Mouse (Mus musculus) CH12.LX (cell line): ENCODE data around the gene Trip4. TPM values are rescaled to one million over a fixed set of nuclear protein-coding genes. Genes with fewer than 3 reads are reported as not detected.
A peak's percentile ranks its signal among the peaks of the same experiment; 100 is the strongest.

ENCODE experiments used
- DNase-seq: peaks from one replicate; pipeline ENCODE4 v3.0.0-alpha.2; 2013; ENCODE audit errors: extremely low read depth
- H3K27ac ChIP-seq: 2 replicates; pipeline ENCODE4 v1.5.1; 2012; ENCODE audit warnings: low read depth, mild to moderate bottlenecking, control low read depth, moderate library complexity; ENCODE audit not compliant: insufficient read depth
- H3K27me3 ChIP-seq: replicated peaks from 2 replicates; pipeline ENCODE3; 2012; ENCODE audit warnings: inconsistent platforms
- H3K36me3 ChIP-seq, 2 experiments: replicated peaks in 1 of 2; 2 replicates each; pipeline versions ENCODE3 to v1.6.1; 2012; ENCODE audit warnings: inconsistent platforms in 1 of 2, low read length in 1 of 2, mild to moderate bottlenecking in 1 of 2, mixed read lengths in 1 of 2, moderate library complexity in 1 of 2; ENCODE audit not compliant: control insufficient read depth in 1 of 2, insufficient read depth in 1 of 2
- H3K4me1 ChIP-seq, 2 experiments: 2 replicates each; pipeline ENCODE4 v1.6.1; 2012; ENCODE audit warnings: inconsistent platforms in 1 of 2, moderate library complexity in 1 of 2; ENCODE audit not compliant: insufficient read depth in 2 of 2, control insufficient read depth in 1 of 2
- H3K4me2 ChIP-seq: 2 replicates; pipeline ENCODE4 v1.6.1; 2012; ENCODE audit warnings: low read depth, mild to moderate bottlenecking, control low read depth; ENCODE audit not compliant: poor library complexity, insufficient read depth, severe bottlenecking
- H3K4me3 ChIP-seq, 3 experiments: fragments of 150-350 bp in 1 of 3; sonication (generic) in 1 of 3; replicated peaks in 1 of 3; 2 replicates each; pipeline versions ENCODE3 to v1.5.1; 2011 to 2012; ENCODE audit warnings: low read depth in 2 of 3, low read length in 2 of 3, mild to moderate bottlenecking in 2 of 3, moderate library complexity in 2 of 3, control low read depth in 1 of 3, improper control_type of control experiment in 1 of 3, inconsistent platforms in 1 of 3, mixed read lengths in 1 of 3; ENCODE audit not compliant: poor library complexity in 1 of 3
- H3K79me2 ChIP-seq: replicated peaks from 2 replicates; pipeline ENCODE4 v1.6.1; 2012; ENCODE audit warnings: mild to moderate bottlenecking, moderate library complexity; ENCODE audit not compliant: control insufficient read depth, poor library complexity, insufficient read depth, severe bottlenecking; ENCODE audit errors: extremely low read depth
- H3K9ac ChIP-seq: 2 replicates; pipeline ENCODE4 v1.6.1; 2012; ENCODE audit warnings: low read depth, mild to moderate bottlenecking, control low read depth, moderate library complexity; ENCODE audit not compliant: insufficient read depth
- H3K9me3 ChIP-seq: replicated peaks from 2 replicates; pipeline ENCODE3; 2012; ENCODE audit warnings: low read length, inconsistent platforms, mixed read lengths
- CTCF ChIP-seq, 2 experiments: IDR thresholded peaks in 1 of 2; conservative IDR thresholded peaks in 1 of 2; 2 replicates each; pipeline ENCODE4 v1.5.1; 2011 to 2012; ENCODE audit warnings: low read depth in 2 of 2, low read length in 2 of 2, improper control_type of control experiment in 1 of 2, inconsistent platforms in 1 of 2, mild to moderate bottlenecking in 1 of 2, moderate library complexity in 1 of 2
- EP300 ChIP-seq: IDR thresholded peaks from 2 replicates; pipeline ENCODE4 v1.6.1; 2011; ENCODE audit warnings: low read length, improper control_type of control experiment
- JUN ChIP-seq: IDR thresholded peaks from 2 replicates; pipeline ENCODE4 v1.6.1; 2011; ENCODE audit warnings: low read depth, mild to moderate bottlenecking, low read length, improper control_type of control experiment, moderate library complexity; ENCODE audit not compliant: insufficient read depth
- JUND ChIP-seq: conservative IDR thresholded peaks from 2 replicates; pipeline ENCODE4 v1.6.1; 2011; ENCODE audit warnings: low read depth, low read length, improper control_type of control experiment
- MAX ChIP-seq: IDR thresholded peaks from 2 replicates; pipeline ENCODE4 v1.6.1; 2011; ENCODE audit warnings: low read length, improper control_type of control experiment
- MAZ ChIP-seq: IDR thresholded peaks from 2 replicates; pipeline ENCODE4 v1.6.1; 2012; ENCODE audit warnings: low read depth, mild to moderate bottlenecking, inconsistent platforms, low read length, improper control_type of control experiment, moderate library complexity
- NRF1 ChIP-seq: IDR thresholded peaks from 2 replicates; pipeline ENCODE4 v1.6.1; 2014; ENCODE audit warnings: low read depth, mild to moderate bottlenecking, inconsistent platforms, low read length, improper control_type of control experiment, moderate library complexity
- POLR2AphosphoS2 ChIP-seq: IDR thresholded peaks from 2 replicates; pipeline ENCODE4 v1.6.1; 2011; ENCODE audit warnings: low read depth, low read length, improper control_type of control experiment
- RAD21 ChIP-seq: IDR thresholded peaks from 2 replicates; pipeline ENCODE4 v1.6.1; 2011; ENCODE audit warnings: low read depth, mild to moderate bottlenecking, low read length, improper control_type of control experiment, moderate library complexity
- RCOR1 ChIP-seq: conservative IDR thresholded peaks from 2 replicates; pipeline ENCODE4 v1.6.1; 2012; ENCODE audit warnings: low read depth, mild to moderate bottlenecking, inconsistent platforms, low read length, improper control_type of control experiment
- SMC3 ChIP-seq: IDR thresholded peaks from 2 replicates; pipeline ENCODE4 v1.6.1; 2011; ENCODE audit warnings: low read depth, low read length, improper control_type of control experiment
- TCF12 ChIP-seq: IDR thresholded peaks from 2 replicates; pipeline ENCODE4 v1.6.1; 2014; ENCODE audit warnings: low read depth, mild to moderate bottlenecking, inconsistent platforms, low read length, improper control_type of control experiment
- USF1 ChIP-seq: IDR thresholded peaks from 2 replicates; pipeline ENCODE4 v1.6.1; 2014; ENCODE audit warnings: low read depth, mild to moderate bottlenecking, inconsistent platforms, low read length, improper control_type of control experiment
- USF2 ChIP-seq: conservative IDR thresholded peaks from 2 replicates; pipeline ENCODE4 v1.6.1; 2011; ENCODE audit warnings: low read depth, low read length, improper control_type of control experiment
- ZMIZ1 ChIP-seq: IDR thresholded peaks from 2 replicates; pipeline ENCODE4 v1.6.1; 2012; ENCODE audit warnings: low read depth, mild to moderate bottlenecking, inconsistent platforms, low read length, improper control_type of control experiment
- dilution Hi-C: fragments of 300-500 bp; cut with MboI; formaldehyde crosslinking; loops from 2 replicates; pipeline ENCODE4 v1.14.3; 2020; ENCODE audit warnings: low sequenced_read_pairs; ENCODE audit not compliant: extremely low pct_unique_long_range_greater_than_20kb, extremely low pct_ligation_motif_present
- in situ Hi-C: fragments of 300-500 bp; cut with MboI; formaldehyde crosslinking; loops from 3 replicates; pipeline ENCODE4 v1.14.3; 2019; ENCODE audit warnings: low sequenced_read_pairs, low pct_ligation_motif_present, low pct_unique_long_range_greater_than_20kb, mixed read lengths
- polyA plus RNA-seq: library from polyadenylated mRNA; unstranded; fragments of >175 nt; gene quantifications from 2 replicates; pipeline ENCODE4 v1.2.1, GENCODE M21; 2012; ENCODE audit warnings: low read depth; ENCODE audit not compliant: insufficient read length
- total RNA-seq, 2 experiments: library from RNA; depleted of rRNA; stranded (reverse); fragments of 300-350 nt in 1 of 2; fragments of >200 nt in 1 of 2; gene quantifications; 2 replicates each; pipeline ENCODE4 v1.2.3; 2012 to 2014

Gene Trip4
- total and polyA plus RNA-seq, 3 experiments: 12.0 to 15.4 (median 14.4) TPM

- Histone ChIP-seq H3K9ac (no peak overlapping the region), H3K4me1 (no peaks in the 10 kb centered on the region), H3K27ac (no peak overlapping the region), H3K79me2 (no peaks in the 10 kb centered on the region), H3K9me3 (no peaks in the 10 kb centered on the region), H3K4me2 (no peak overlapping the region), H3K4me3 (no peak overlapping the region), H3K36me3 (peaks cover 27 to 53% of the 10 kb centered on the region in 2 experiments), H3K27me3 (no peaks in the 10 kb centered on the region)
- TF ChIP-seq RCOR1: no peak
- no peak for TF ChIP-seq MAZ
- no peak for TF ChIP-seq NRF1
- TF ChIP-seq RAD21: no peak
- TF ChIP-seq CTCF (conservative IDR thresholded peaks at IDR 0.05 in 1 of 2, IDR thresholded peaks at IDR 0.05 in 1 of 2; ENCODE audit: low read depth in 2 of 2, low read length in 2 of 2): no peak
- no peak for TF ChIP-seq USF2
- no peak for TF ChIP-seq JUND
- no peak for TF ChIP-seq JUN
- no peak for TF ChIP-seq MAX
- dilution Hi-C loops: no loop called here
- DNase-seq: no peak
- in situ Hi-C loops: no loop called here
These were observed 48.9 kb downstream of the Trip4 start for GRCm38 (mm10) chr9:65859656-65860055.

DNA sequence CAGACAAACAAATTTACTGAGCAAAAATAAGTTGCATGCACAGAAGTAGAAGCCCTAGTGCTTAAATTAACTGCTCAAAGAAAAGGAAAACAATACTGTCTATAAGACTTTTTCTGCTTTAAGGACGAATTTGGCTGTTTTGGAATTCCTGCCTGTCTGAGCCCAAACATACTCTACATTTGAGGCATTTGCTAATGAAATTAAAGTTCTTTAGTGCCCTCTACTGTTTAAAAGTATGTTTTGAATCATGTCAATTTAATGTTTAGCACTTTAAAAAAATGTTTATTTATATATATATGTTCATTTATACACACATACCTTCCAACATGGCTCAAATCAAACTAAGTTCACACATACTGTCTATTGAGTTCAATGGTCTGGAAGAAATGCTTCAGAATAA, 58.4 kb downstream of the Trip4 start:
- Histone ChIP-seq H3K27ac (no peak overlapping the region), H3K27me3 (no peaks in the 10 kb centered on the region), H3K4me2 (no peak overlapping the region), H3K4me1 (peaks cover 0 to 9% of the 10 kb centered on the region in 2 experiments; a peak in 1 of 4 replicates), H3K9ac (no peak overlapping the region), H3K4me3 (no peak overlapping the region), H3K36me3 (peaks cover 4 to 27% of the 10 kb centered on the region in 2 experiments), H3K79me2 (no peaks in the 10 kb centered on the region), H3K9me3 (no peaks in the 10 kb centered on the region)
- dilution Hi-C loops (no loop called here), in situ Hi-C loops (loop anchor here (5.0 kb wide), 1 partner anchor 178 kb away; no protein-coding TSS in a partner anchor)
- TF ChIP-seq SMC3 (peak; percentile 42; the same call in 1 of the 2 replicates), POLR2AphosphoS2 (no peak), RAD21 (peak; percentile 62), USF1 (no peak), ZMIZ1 (no peak), CTCF (conservative IDR thresholded peaks at IDR 0.05 in 1 of 2, IDR thresholded peaks at IDR 0.05 in 1 of 2; ENCODE audit: low read depth in 2 of 2, low read length in 2 of 2) (peak in 1 of 2 experiments; percentile 57; a peak in 2 of 4 replicates), EP300 (no peak), TCF12 (no peak)
- DNase-seq: no peak
